Mouse (Mus musculus) layer of hippocampus, adult 8-10 months (tissue): ENCODE results near the gene Tubgcp3. TPM values are rescaled to one million over a fixed set of nuclear protein-coding genes. Genes with fewer than 3 reads are reported as not detected.
"Not testable (repeated sequence)": the region's sequence is repeated elsewhere in the genome, so short reads cannot be mapped to it uniquely, and the experiment has no call there.

Source experiments
- DNase-seq, 2 experiments: peaks; one replicate each; pipeline ENCODE4 v3.0.0; 2022; ENCODE audit warnings: low spot score in 2 of 2
- total RNA-seq, 4 experiments: library from RNA; stranded (reverse); gene quantifications; 2 replicates each; pipeline ENCODE4 v1.2.4; 2022

Tubgcp3 gene
- total RNA-seq, 4 experiments from 2014 or later, result 36.8 to 38.6 (median 37.8) TPM

- DNase-seq, result no peak
Observed at GRCm38 (mm10) chr8:12641527-12641926, 30.5 kb downstream of the Tubgcp3 start.

- DNase-seq, result no peak
Observed at GRCm38 (mm10) chr8:12638446-12638845, 33.6 kb downstream of the Tubgcp3 start.

DNA sequence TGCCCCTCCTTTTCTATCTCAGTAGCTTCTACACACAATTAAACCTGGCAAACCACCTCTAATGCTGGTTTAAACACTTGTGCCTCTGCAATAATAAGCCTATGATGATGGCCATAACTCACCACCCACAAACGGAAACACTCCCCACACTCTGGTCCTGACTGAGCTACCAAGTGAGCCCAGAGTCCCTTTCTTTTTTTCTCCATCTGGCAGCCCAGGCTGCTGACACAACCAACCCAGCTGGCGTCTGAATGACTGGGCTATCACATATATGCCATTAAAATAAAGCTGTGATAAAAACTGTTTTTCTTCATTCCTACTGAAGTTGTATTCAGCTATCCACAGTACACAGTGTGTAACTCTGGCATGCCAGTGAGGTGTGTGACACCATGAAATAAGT lies 36.7 kb downstream of the Tubgcp3 start:
- peak; percentile 35 to 44 for DNase-seq

DNA sequence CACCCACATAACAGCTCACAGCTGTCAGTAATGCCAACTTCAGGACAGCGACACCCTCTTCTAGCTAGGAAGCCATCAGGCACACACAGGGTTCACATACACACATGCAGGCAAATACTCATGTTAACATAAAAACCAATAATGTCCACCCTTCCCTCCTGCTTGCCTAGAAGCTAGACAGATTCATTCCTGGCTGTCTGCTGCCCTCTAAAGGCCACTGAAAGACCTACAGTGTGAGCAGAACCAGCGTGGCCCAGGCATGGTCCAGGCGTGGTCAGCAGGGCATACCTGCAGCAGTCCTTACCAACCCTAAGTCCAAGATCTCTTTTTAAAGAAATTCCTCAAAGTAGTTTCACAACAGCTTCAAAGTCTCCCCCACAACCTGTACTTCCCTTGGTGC lies 43.0 kb downstream of the Tubgcp3 start:
- peak in 1 of 2 experiments; percentile 56 for DNase-seq

- DNase-seq, result no peak
Observed at GRCm38 (mm10) chr8:12625890-12626289, 46.2 kb downstream of the Tubgcp3 start.

GRCm38 (mm10) chr8:12621550-12622222 lies 50.4 kb downstream of the Tubgcp3 start:
- DNase-seq, result no peak

- DNase-seq, result not testable (repeated sequence)
Observed at GRCm38 (mm10) chr8:12617369-12617768, 54.7 kb downstream of the Tubgcp3 start.

GRCm38 (mm10) chr8:12613201-12613600 lies 58.8 kb downstream of the Tubgcp3 start:
- no peak for DNase-seq

DNA sequence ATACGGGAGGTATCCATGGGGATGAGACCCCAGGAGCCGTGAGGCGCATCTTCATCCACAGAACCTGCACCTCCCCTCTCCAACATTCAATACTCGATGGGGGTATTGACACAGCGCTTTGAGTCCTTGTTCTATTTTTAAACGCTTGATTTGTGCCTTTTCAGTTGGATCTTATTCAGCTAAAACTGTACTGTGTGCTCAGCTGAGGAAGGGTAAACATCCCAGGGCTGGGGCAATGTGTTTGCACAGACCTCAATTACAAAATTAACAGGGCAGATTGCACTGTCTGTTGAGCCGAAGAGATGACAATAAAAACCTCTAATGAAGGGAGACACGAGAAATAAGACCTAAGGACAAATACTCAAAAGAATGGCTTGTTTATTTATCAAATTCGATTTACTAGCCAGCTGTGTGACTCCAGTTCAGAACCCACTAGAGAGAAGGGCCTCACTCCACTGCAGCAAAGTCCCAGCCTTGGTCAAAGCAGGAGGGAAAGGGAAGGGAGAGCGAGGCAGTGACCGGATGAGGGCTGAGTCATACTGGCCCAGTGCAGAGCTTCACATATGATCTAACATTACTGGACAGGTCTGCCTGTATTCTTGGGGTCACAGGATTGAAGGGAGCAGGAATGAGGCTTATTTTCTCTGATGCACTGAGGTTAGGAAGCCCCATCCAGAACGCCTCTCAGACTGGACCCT lies 62.1 kb downstream of the Tubgcp3 start:
- DNase-seq, result no peak

DNA sequence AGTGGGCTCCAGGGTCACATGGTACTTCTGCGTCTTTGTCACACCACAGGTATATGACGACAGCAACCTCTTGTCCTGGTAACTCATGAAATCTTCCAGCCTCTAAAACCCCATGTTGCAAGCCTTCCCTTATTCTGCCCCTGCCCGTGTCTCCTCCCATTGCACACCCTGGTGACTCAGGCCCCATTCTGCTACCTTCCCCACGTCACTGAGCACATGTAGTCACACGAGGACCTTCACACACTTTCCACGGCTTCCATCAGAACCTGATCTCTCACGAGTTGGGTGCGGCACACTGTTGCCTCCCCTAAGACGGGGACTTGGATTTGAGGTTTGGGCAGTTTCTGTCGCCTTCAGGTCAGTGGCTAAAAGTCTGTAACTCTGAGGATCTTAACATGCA lies 63.2 kb downstream of the Tubgcp3 start:
- no peak for DNase-seq

DNA sequence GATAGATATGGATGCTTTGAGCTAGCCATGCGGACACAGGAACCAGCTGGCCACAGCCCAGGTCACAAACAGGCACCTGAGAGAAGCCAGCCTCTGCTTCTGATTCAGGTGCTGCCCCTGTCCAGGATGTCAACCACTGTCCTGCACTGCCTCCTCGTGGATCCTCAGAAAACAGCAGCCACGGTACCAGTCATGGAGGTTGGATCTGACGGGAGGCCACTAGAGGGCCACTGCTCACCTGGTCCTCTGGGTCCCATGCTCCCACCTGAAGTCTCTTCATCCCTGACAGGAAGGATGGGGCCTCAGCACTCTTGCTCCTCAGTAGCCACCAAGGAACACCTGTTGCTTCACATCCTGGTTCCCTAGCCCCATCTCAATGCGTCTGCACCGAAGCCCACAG lies 64.8 kb downstream of the Tubgcp3 start:
- peak; percentile 52 to 79 for DNase-seq

DNA sequence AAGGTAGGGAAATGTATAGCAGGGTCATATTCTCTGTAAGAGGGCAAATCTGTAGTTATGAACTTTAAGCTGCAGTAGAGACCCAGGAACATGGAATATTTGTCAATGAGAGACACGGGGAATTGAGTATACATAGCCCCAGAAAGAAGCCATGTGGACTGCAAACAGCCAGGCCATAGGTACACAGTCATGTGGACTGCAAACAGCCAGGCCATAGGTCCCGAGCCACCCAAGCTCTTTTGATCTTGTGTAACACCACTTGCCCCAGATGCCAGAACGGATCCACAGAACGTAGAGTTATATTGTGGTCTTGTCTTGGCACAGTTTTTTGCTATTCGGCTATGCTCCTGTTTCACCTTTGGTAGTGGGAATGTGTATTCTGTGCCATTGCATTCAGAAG lies 88.3 kb downstream of the Tubgcp3 start:
- DNase-seq, result no peak

DNA sequence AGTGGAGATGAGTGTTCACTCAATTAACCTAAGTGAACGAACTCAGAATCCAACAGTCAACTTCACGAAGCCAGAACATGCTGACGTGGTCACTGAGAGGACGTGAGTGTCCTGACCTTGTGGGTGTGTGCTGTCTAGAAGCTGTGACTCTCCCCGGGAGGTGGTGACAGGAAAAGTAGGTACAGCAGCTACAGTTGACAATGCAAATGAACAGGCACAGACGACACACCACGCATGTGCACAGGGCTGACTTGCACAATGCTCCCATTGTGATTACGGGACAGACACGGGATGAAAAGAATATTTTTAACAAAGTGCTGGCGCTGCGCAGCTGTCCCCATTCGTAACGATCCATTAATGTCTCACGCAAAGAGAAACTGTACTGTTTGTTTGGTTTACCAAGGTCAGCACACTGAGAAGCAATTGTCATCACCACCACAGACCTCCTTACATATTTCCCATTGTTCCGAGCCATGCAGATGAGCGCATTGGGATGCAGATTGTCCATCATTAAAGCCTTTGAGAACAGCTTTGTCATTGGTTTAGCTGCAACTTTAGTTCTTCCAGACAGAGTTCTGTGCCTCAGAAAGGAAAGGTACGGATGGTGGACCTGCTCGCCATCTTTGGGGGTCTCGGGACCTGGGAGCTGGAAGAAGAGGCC lies 92.6 kb downstream of the Tubgcp3 start:
- not testable (repeated sequence) for DNase-seq

DNA sequence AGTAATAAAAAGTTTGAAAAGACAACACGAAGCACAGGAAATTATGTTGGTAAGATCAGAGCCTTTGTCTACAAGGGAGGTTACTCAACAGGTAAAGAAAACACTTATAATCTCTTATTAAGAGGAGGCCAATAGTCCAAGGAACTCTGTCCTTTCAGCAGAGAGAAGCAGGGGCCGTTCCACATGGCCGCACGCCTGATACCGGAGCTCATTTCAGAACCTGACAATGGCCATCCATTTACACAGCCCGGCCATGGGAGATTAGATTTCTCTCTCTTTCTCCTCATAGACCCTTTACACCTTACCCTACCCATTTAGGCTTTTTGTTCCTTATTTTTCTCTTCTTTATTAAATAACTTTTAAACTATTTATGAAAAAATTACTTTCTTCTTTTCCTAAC lies 95.3 kb downstream of the Tubgcp3 start:
- no peak for DNase-seq

GRCm38 (mm10) chr8:12576003-12576402 lies 96.0 kb downstream of the Tubgcp3 start:
- DNase-seq, result no peak

- no peak for DNase-seq
Observed at GRCm38 (mm10) chr8:12572814-12573534, 99.1 kb downstream of the Tubgcp3 start, which contains the start of gene Spaca7. Gene Spaca7 (plus strand): TSS chr8:12573029.

DNA sequence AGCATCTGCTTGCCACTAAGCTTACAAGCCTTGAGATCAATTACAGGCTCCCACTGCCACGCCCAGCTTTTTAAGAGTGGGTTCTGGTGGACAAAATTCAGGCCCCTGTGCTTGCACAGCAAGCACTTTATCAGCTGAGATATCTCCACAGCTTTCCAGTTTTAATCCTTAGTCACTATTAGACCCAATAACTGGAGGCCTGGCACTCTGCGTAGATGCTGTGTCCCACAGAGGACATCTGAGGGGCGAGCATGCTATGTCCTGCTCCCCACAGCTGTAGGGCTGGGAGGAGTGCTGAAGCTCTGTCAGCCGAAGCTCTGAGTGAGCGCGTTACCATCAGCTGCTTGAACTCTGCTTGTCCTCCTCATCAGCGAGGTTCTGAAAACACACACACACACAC lies 105.5 kb downstream of the Tubgcp3 start:
- no peak for DNase-seq

- DNase-seq, result no peak
Observed at GRCm38 (mm10) chr8:12565488-12565887, 106.6 kb downstream of the Tubgcp3 start.

GRCm38 (mm10) chr8:12564307-12564706 lies 107.7 kb downstream of the Tubgcp3 start:
- DNase-seq, result peak in 1 of 2 experiments; percentile 25
